Mouse (Mus musculus) kidney, postnatal 4 days (tissue): Measurements from ENCODE around the gene Casc3.

ENCODE experiments used
- DNase-seq, 2 experiments: peaks; one replicate each; pipeline ENCODE4 v3.0.0; 2021; ENCODE audit warnings: mixed read lengths in 2 of 2

Casc3 gene

DNA sequence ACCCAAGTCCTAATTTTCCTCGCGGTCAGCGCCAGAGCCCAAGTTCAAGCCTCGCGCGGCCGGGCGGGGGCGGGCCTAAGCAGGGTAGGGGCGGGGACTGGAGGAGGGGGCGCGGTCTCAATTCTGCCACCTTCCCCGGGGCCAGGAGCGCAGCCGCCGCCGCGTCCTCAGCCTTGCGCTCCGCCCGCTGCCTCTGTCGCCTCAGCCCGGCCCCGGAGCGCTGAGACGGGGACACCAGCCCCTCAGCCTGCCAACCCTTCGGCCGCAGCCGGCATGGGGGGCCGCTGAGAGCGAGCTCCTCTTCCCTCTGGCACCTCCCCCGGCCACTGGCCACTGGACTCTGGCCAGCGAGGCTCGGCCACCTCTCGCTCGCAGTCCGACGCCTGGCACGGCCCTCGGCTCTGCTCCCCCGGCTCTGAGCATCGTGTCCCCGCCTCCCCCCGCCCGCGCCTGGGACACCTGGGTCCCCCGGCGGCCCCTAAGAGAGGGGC lies 32.0 kb downstream of the Casc3 start, which contains the start of gene Rapgefl1:
Rapgefl1 (plus strand) TSS at position 135 of the 491 bp plus-strand sequence.
- peak; percentile 88 to 91 for DNase-seq

GRCm38 (mm10) chr11:98837231-98837704 lies 32.6 kb downstream of the Casc3 start:
- DNase-seq = peak; percentile 35 to 49

DNA sequence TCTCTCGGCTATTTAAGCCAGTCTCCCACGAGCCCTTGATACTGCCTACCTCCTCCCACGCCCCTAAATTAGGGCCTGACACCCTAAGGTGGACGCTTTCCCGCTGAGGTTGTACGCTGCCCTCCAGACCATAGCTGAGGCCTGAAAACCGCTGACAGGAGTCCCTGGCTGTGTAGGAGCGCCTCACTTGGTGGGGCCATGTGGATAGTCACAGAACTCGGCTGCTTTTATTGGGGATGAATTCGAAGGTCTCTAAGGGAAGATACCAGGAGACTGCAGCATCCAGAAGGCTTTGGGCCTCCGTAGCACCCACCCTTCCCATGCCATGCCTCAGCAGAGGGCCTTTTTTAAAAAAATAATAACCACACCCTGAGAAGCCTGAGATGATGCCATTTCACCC lies 33.2 kb downstream of the Casc3 start:
- DNase-seq = peak in 1 of 2 experiments; percentile 22

DNA sequence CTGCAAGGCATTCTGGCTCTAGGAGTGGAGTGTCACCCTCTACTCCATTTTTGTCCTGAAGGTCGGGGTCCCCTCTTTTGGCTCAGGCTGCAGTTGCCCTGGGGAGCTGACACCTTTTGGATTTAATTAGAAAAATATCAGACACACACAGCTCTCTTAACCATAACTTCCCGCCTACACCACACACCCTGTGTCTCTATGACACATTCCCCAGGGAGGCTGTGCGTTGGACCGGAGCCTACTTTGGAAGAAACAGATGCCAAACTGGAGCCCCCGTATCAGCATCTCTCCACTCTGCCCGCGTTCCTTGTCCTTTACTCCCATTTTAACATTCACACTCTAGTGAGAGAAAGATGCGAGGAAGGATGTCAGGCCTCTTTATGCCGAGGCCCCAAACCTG lies 33.8 kb downstream of the Casc3 start:
- DNase-seq = peak in 1 of 2 experiments; percentile 25

DNA sequence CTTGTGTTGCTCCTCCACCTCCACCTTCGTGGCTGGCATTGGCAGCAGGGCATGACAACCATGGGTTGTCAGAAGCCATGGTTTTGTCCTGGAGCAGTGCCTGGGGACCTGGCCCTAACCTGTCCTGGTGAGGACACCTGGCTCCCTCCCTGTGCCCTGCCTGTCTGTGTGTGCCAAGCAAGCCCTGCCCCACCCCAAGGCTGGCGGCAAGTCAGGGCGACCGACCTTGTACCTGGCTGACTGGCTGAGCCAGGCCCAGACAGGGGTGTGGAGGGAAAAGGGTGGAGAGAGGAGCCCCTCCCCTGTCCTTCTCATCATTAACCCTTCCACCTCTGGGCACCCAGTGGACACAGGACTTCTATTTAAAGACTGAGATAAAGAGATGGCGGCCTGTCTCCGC lies 34.7 kb downstream of the Casc3 start:
- peak in 1 of 2 experiments; percentile 38 for DNase-seq

DNA sequence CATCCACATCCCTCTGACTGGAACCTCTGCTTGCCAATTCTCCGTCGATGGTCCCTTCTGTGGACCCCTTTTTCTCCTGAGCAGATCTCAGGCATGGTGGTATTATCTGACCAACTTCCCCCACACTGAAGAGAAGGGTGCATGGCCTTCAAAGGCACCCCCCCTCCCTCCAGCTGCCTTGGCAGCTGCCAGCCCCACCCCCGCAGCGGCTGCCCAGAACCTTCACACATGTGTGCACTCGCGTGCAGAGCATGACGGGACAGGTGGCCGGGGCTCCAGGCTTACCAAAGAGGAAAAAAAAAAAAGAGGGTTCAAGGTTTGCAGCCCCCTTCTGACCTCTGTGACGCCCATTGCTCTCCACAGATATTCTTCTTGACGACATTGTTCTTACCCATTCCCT lies 35.2 kb downstream of the Casc3 start:
- DNase-seq = peak; percentile 42 to 71

GRCm38 (mm10) chr11:98846016-98846415 lies 41.3 kb downstream of the Casc3 start:
- peak; percentile 46 to 66 for DNase-seq

DNA sequence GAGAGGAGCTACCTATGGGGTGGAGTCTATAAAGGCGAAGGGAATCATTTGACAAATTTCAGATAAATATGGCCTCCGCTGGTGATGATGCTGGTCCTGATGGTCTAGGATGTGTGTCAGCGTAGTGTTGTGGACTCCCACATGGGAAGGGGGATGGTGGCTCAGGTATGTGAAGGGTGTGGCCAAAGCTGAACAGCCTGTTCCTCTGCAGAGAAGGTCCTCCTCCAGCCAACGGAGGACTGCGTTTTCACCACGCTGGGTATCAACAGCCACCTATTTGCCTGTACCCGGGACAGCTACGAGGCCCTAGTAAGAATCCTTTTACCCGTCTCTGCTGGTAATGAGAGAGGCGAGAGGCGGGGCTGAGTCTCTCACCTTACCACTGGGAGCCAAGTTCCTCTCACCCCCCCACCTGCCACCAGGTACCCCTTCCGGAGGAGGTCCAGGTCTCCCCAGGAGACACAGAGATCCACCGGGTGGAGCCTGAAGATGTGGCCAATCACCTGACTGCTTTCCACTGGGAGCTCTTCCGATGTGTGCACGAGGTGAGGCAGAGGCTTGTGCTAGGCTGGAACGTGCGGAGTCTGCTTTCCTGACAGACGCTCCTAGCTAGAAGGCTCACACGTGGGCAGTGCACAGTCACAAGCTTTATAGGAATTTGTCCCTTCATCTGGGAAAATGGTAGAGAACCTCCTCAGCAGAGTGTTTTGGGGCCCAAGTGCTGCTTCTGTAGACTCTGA lies 42.3 kb downstream of the Casc3 start:
- DNase-seq = no peak

DNA sequence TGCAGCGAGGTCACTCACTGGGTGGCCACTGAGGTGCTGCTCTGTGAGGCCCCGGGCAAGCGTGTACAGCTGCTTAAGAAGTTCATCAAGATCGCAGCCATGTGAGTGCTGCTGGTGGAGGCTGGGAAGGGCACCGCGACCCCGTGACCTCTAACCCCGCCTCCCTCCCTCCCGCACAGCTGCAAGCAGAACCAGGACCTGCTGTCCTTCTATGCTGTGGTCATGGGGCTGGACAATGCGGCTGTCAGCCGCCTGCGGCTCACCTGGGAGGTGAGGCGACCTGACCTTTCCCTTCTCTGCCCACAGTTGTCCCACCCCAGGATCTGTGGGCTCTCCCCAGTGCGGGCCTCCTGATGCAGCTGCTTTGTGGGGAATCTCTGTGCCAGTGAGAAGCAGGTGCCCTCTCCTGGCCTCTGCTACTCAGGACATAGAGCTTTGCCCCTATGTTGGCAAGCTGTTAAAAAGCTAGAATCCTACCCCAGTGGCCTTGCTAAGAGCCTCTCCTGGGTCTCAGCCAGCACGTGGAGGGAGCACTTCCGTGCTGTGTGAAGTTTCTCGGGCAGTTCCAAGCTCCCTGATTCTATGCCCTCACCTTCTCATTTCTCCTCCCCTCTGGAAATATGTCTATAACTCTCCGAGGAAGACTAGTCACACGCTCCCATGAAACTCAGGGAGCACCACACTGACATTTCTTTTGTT lies 44.6 kb downstream of the Casc3 start:
- DNase-seq = peak; percentile 37 to 57

- peak; percentile 39 to 42 for DNase-seq
These were observed 45.7 kb downstream of the Casc3 start for GRCm38 (mm10) chr11:98850100-98851093.

DNA sequence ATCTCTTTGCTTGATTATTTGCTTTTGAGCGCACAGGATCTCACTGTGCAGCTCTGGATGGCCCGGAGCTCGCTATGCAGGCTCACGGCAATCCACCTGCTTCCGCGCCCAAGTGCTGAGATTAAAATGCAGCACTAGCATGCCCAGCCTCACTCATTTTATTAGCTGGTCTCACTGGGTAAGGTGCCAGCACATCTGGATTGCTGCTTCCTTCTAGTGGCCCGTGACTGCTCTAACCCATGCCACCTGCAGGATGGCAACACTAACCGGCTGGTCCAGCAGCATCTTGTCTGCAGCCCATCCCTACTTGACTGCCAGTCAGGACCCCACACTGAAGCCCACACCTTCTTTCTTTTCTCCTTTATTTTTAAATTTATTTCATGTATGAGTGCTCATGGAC lies 49.4 kb downstream of the Casc3 start:
- DNase-seq = peak; percentile 36 to 38

DNA sequence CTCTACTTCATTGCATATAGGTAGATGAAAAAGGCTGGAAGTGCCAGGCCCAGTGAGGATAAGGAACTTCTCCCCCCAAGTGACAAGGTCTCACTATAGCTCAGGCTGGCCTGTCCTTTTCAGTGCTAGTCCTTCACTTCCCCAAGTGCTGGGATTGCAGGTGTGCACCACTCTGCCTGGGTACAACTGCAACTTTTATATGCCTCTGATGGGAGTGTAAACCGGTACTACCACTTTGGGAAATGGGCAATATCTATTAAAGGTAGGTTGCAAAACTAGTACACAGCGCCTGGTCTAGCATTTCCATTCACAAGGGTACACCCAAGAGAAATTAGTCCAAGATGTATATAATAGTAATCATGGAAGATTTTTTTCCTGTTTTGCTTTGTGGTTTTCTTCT lies 50.0 kb downstream of the Casc3 start:
- DNase-seq = no peak

DNA sequence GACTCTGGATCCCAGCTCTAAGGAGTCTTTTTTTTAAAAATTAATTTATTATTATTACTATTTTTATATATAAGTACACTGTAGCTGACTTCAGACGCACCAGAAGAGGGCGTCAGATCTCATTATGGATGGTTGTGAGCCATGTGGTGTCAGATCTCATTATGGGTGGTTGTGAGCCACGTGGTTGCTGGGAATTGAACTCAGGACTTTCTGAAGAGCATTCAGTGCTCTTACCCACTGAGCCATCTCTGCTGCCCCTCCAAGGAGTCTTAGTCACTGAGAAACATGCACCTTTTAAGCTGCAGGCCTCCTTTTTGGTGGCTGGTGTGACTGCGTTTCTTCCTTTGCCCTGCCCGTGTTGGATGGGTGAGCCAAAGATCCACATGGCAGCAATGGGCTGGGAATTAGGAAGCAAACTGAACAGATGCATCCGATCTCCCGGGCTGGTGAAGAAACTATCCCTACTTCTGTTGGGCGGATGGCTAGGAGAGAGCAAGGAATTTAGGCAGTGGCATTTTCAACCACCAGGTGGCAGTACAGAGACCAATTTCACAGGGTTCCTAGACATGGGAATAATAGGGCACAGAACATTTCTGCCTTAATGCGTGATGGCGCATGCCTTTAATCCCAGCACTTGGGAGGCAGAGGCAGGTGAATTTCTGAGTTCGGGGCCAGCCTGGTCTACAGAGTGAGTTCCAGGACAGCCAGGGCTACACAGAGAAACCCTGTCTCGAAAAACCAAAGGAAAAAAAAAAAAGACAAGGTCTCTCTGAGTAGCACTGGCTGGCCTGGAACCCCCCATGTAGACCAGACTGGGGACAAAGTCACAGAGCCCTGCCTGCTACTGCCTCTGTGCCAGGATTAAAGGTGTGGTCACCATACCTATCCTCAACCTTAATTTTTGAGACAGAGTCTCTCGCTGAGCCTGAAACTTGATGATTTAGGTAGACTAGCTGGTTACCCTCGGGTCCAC lies 54.3 kb downstream of the Casc3 start:
- DNase-seq = peak; percentile 94 to 95

DNA sequence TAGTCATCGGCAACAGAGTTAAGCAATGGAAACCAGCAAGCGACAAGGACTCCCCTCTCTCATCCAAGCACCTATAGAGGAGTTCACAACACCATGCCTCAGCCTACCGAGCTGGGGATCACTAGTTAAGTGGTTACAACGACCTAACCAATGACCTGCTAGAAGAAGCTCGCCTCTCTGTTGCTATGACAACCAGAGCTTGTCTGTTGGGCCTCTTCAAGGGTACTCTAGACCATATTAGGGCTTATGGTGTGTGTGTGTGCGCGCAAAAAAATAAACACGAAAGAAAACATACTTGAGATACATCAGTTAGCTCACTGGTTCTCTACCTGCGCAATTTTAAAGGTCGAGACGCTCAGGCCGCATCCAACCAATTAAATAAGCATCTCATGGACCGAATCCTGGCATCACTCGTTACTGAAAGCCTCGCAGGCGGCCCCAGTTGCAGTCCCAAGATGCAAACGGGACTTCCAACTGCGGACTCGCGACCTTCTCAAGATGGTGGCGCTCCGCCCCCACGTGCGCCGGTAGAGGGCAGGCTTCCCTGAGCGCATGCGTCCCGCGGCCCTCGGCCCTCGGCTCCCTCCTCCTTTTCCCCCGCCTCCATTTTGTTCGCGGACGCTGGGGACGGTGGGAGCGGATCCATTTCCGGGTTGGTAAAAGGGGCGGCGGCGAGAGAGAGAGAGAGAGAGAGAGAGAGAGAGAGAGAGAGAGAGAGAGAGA lies 58.5 kb downstream of the Casc3 start, which contains the start of gene Wipf2:
Wipf2 (plus strand) TSS at position 611 of the 723 bp plus-strand sequence.
- DNase-seq = peak; percentile 97 to 98

GRCm38 (mm10) chr11:98863751-98864429 lies 59.2 kb downstream of the Casc3 start:
- DNase-seq = peak; percentile 79 to 84

DNA sequence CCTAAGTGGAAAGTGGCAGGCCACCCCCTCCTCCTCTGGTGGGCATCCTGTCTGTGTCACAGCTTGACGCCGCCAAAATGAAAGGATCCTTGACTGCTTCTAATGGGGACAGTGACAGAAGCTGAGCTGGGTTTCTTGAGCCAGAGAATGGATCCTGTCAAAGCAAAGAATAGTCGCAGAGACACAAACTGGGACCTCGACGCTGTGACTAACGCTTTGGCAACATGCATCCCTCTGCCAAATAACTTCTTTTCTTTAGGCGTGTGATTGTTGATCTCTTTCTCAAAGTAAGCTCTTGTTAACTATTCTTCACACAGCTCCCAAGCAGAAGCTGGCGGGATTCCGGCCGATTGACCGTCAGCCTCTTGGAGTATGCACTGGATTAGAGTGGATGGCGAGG lies 62.6 kb downstream of the Casc3 start:
- no peak for DNase-seq

- DNase-seq = no peak
These were observed 65.2 kb downstream of the Casc3 start for GRCm38 (mm10) chr11:98869906-98870305.

DNA sequence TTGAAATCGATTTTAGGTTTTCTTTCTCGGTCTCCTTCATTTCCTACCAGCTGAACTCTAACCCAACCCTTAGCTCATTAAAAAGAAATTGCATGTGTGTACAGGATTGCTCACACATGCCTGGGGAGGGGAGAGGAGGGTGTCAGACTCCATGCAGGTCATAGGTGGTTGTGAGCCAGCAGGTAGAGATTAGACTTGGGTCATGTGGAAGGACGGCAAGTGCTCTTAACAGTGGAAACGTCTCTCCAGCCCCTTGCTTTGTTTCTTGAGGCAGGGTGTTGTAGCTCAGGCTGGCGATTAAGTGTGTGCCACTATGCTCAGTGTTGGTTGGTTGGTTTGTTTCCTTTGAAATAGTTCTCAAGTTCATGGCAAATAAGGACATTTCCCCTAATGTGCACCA lies 66.1 kb downstream of the Casc3 start:
- no peak for DNase-seq

GRCm38 (mm10) chr11:98871416-98871815 lies 66.7 kb downstream of the Casc3 start:
- no peak for DNase-seq

DNA sequence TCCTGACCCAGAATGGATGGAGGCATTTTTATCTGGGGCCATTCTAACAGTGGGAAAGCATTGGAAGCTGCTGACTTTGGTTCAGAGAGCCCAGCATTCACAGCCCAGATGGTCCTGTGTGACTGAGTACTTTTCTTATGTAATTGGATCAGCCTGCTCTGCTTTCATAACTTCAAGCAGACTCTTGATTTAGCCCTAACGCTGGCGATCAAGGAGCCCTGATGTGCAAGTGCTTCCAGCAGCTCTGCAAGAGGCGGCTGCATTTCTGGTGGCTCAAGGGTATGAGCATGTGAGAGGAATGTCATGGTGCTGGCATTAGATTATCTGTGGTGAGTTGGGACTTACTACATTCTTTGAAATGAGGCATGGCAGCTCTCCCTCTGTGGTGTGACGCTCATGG lies 67.3 kb downstream of the Casc3 start:
- no peak for DNase-seq
